Mouse (Mus musculus) embryonic facial prominence, embryonic 15.5 days (tissue): ENCODE measurements at regions not wholly inside any gene's neighbourhood (a gene's known extent, or its start where the extent isn't known, plus 50 kb on each side); places are given as distances from the start of the nearest gene placed in this dataset.
A peak's percentile ranks its signal among the peaks of the same experiment; 100 is the strongest.
"Not testable (repeated sequence)": the region's sequence is repeated elsewhere in the genome, so short reads cannot be mapped to it uniquely, and the experiment has no call there.

Experiments used
- ATAC-seq: fragments of 200-750 bp; cut with Nextera tagmentation; 2 replicates; pipeline ENCODE4 v1.8.0; 2017; ENCODE audit warnings: low read depth, moderate TSS enrichment; ENCODE audit not compliant: insufficient number of reproducible peaks, low FRiP score, low TSS enrichment
- H3K27ac ChIP-seq: fragments of 300-500 bp; sonication (generic); replicated peaks from 2 replicates; pipeline ENCODE4 v1.5.1; 2015; ENCODE audit warnings: mild to moderate bottlenecking, inconsistent platforms
- H3K27me3 ChIP-seq: fragments of 300-500 bp; sonication (generic); 2 replicates; pipeline ENCODE4 v1.6.1; 2015; ENCODE audit warnings: inconsistent platforms
- H3K36me3 ChIP-seq: fragments of 300-500 bp; sonication (generic); 2 replicates; pipeline ENCODE4 v1.6.1; 2015; ENCODE audit warnings: mild to moderate bottlenecking, inconsistent platforms
- H3K4me1 ChIP-seq: fragments of 300-500 bp; sonication (generic); 2 replicates; pipeline ENCODE4 v1.6.1; 2015; ENCODE audit warnings: inconsistent platforms
- H3K4me2 ChIP-seq: fragments of 300-500 bp; sonication (generic); replicated peaks from 2 replicates; pipeline ENCODE4 v1.6.1; 2015; ENCODE audit warnings: mild to moderate bottlenecking, inconsistent platforms
- H3K4me3 ChIP-seq: fragments of 300-500 bp; sonication (generic); replicated peaks from 2 replicates; pipeline ENCODE4 v1.5.1; 2015; ENCODE audit warnings: mild to moderate bottlenecking, inconsistent platforms
- H3K9ac ChIP-seq: fragments of 300-500 bp; sonication (generic); 2 replicates; pipeline ENCODE4 v1.6.1; 2015; ENCODE audit warnings: inconsistent platforms
- H3K9me3 ChIP-seq: fragments of 300-500 bp; sonication (generic); replicated peaks from 2 replicates; pipeline ENCODE4 v1.6.1; 2016; ENCODE audit warnings: inconsistent platforms
- WGBS: fragments of 180-500 bp; shearing (Covaris S2); methylation state at CpG from one replicate; pipeline ENCODE4 v1.1.7; 2015; 5-methylcytosine and 5-hydroxymethylcytosine counted together

GRCm38 (mm10) chr13:75399846-75400245 is 306.7 kb upstream of the Ell2 start:
- H3K4me2 ChIP-seq, H3K4me1 ChIP-seq, H3K36me3 ChIP-seq, H3K27ac ChIP-seq, H3K27me3 ChIP-seq, ATAC-seq, H3K9me3 ChIP-seq, H3K4me3 ChIP-seq, H3K9ac ChIP-seq: not testable (repeated sequence)
- 84% methylated on average over 3 of the region's 3 CpGs for WGBS

- H3K9me3 ChIP-seq = no peaks in the 10 kb centered on the region
- no peak overlapping the region for H3K9ac ChIP-seq
- H3K27me3 ChIP-seq = no peaks in the 10 kb centered on the region
- H3K4me1 ChIP-seq = no peaks in the 10 kb centered on the region
- 53% methylated on average over 2 of the region's 2 CpGs for WGBS
- H3K36me3 ChIP-seq = no peaks in the 10 kb centered on the region
- no peak overlapping the region for H3K4me2 ChIP-seq
- H3K27ac ChIP-seq = no peak overlapping the region
- no peak for ATAC-seq
- no peak overlapping the region for H3K4me3 ChIP-seq
Observed at GRCm38 (mm10) chr13:75420726-75421125, 285.8 kb upstream of the Ell2 start.

- Histone ChIP-seq H3K9ac (no peak overlapping the region), H3K27ac (no peak overlapping the region), H3K36me3 (no peaks in the 10 kb centered on the region), H3K27me3 (no peaks in the 10 kb centered on the region), H3K4me1 (no peaks in the 10 kb centered on the region), H3K9me3 (no peaks in the 10 kb centered on the region), H3K4me2 (no peak overlapping the region), H3K4me3 (no peak overlapping the region)
- ATAC-seq = no peak
- 57% methylated on average over 3 of the region's 3 CpGs for WGBS
Observed at GRCm38 (mm10) chr13:75426971-75427370, 279.6 kb upstream of the Ell2 start.

GRCm38 (mm10) chr13:75439170-75439569 is 267.4 kb upstream of the Ell2 start:
- H3K27ac ChIP-seq = no peak overlapping the region
- no peak overlapping the region for H3K4me2 ChIP-seq
- no peaks in the 10 kb centered on the region for H3K27me3 ChIP-seq
- H3K9me3 ChIP-seq = no peaks in the 10 kb centered on the region
- 76% methylated on average over 2 of the region's 2 CpGs for WGBS
- no peak for ATAC-seq
- no peak overlapping the region for H3K4me3 ChIP-seq
- H3K9ac ChIP-seq = no peak overlapping the region
- no peaks in the 10 kb centered on the region for H3K4me1 ChIP-seq
- H3K36me3 ChIP-seq = no peaks in the 10 kb centered on the region

DNA sequence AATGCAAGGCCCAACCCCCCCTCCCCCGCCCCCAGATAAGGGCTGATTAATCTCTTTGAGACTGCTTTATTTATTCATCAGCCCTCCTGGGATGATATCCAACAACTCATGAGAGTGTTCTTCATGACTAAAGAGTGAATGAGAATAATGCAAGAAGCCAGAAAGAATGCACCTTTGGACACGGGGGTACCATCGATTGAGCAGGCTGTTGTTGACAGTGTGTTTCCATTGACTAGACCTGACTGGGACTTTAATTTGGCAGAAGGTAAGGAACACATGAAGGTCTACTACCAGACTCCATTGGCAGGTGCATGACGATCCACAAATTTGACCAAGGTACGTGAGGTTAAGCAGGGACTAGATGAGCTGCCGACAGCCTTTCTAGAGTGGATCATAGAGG is 266.5 kb upstream of the Ell2 start:
- no peak for ATAC-seq
- WGBS = 92% methylated on average over 6 of the region's 6 CpGs

GRCm38 (mm10) chr13:75460335-75460878 is 246.2 kb upstream of the Ell2 start:
- H3K27me3 ChIP-seq = no peaks in the 10 kb centered on the region
- no peaks in the 10 kb centered on the region for H3K36me3 ChIP-seq
- no peak overlapping the region for H3K9ac ChIP-seq
- H3K27ac ChIP-seq = peak overlapping the region; percentile 65
- H3K9me3 ChIP-seq = no peaks in the 10 kb centered on the region
- WGBS = 40% methylated on average over 1 of the region's 1 CpGs
- ATAC-seq = peak; percentile 83
- H3K4me3 ChIP-seq = no peak overlapping the region
- no peaks in the 10 kb centered on the region for H3K4me1 ChIP-seq
- no peak overlapping the region for H3K4me2 ChIP-seq

More for the DNA sequence above, 266.5 kb upstream of the Ell2 start:
- Histone ChIP-seq H3K4me3 (no peak overlapping the region), H3K27me3 (no peaks in the 10 kb centered on the region), H3K27ac (no peak overlapping the region), H3K4me1 (no peaks in the 10 kb centered on the region), H3K4me2 (no peak overlapping the region), H3K9me3 (no peaks in the 10 kb centered on the region), H3K9ac (no peak overlapping the region), H3K36me3 (no peaks in the 10 kb centered on the region)

DNA sequence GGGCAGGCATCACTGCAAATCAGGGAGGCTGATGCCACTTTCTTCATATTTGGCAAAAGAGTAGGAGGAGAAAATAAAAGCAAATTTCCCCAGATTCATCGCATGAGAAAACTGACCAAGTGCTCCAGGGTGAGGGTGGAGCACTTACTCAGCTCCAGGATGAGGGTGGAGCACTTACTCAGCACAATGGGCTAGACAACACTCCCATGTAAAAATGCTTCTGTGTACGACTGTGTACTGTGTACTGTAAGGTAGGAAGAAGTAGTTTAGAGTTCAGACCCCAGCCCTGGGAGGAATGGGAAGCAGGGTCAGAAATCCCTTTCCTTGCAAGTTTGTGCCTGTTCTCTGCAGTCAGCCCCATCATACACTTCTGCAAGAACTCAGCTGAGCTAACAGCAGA is 245.3 kb upstream of the Ell2 start:
- H3K27me3 ChIP-seq = no peaks in the 10 kb centered on the region
- H3K4me1 ChIP-seq = no peaks in the 10 kb centered on the region
- H3K9ac ChIP-seq = no peak overlapping the region
- no peak overlapping the region for H3K4me3 ChIP-seq
- peak overlapping the region; percentile 8 for H3K27ac ChIP-seq
- 42% methylated on average over 2 of the region's 2 CpGs for WGBS
- H3K4me2 ChIP-seq = no peak overlapping the region
- H3K9me3 ChIP-seq = no peaks in the 10 kb centered on the region
- no peak for ATAC-seq
- no peaks in the 10 kb centered on the region for H3K36me3 ChIP-seq

DNA sequence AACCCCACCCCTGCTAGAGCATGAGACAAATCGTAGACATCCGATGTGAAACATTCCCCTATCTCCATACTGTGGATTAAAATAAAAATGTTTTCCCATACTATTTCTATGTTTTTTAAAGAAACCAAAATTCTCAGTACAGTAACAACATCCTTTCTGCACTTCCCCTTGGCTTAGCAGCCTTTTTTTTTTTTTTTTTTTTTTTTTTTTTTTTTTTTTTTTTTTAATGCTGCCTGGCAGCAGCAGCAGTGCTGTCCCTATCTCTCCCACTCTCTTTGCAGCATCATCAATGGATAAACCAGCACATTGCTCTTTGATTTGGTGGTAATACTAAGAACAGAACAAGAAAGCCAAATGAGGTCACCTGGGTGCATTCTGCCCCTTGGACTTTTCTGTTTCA is 239.3 kb upstream of the Ell2 start:
- no peaks in the 10 kb centered on the region for H3K9me3 ChIP-seq
- no peak for ATAC-seq
- H3K4me3 ChIP-seq = no peak overlapping the region
- 94% methylated on average over 2 of the region's 2 CpGs for WGBS
- no peaks in the 10 kb centered on the region for H3K36me3 ChIP-seq
- H3K27ac ChIP-seq = no peak overlapping the region
- no peak overlapping the region for H3K4me2 ChIP-seq
- no peak overlapping the region for H3K9ac ChIP-seq
- no peaks in the 10 kb centered on the region for H3K27me3 ChIP-seq
- no peaks in the 10 kb centered on the region for H3K4me1 ChIP-seq

- 71% methylated on average over 1 of the region's 1 CpGs for WGBS
- no peaks in the 10 kb centered on the region for H3K4me1 ChIP-seq
- no peak overlapping the region for H3K9ac ChIP-seq
- no peak overlapping the region for H3K27ac ChIP-seq
- H3K4me2 ChIP-seq = no peak overlapping the region
- H3K27me3 ChIP-seq = no peaks in the 10 kb centered on the region
- no peaks in the 10 kb centered on the region for H3K36me3 ChIP-seq
- H3K4me3 ChIP-seq = no peak overlapping the region
- no peak for ATAC-seq
- no peaks in the 10 kb centered on the region for H3K9me3 ChIP-seq
Observed at GRCm38 (mm10) chr13:75475828-75476597, 230.5 kb upstream of the Ell2 start.

GRCm38 (mm10) chr13:75483157-75483915 is 223.2 kb upstream of the Ell2 start:
- H3K9me3 ChIP-seq, H3K27me3 ChIP-seq, H3K4me1 ChIP-seq, H3K27ac ChIP-seq, H3K4me3 ChIP-seq, H3K36me3 ChIP-seq, H3K4me2 ChIP-seq, ATAC-seq, H3K9ac ChIP-seq: not testable (repeated sequence)
- WGBS = 79% methylated on average over 7 of the region's 7 CpGs

DNA sequence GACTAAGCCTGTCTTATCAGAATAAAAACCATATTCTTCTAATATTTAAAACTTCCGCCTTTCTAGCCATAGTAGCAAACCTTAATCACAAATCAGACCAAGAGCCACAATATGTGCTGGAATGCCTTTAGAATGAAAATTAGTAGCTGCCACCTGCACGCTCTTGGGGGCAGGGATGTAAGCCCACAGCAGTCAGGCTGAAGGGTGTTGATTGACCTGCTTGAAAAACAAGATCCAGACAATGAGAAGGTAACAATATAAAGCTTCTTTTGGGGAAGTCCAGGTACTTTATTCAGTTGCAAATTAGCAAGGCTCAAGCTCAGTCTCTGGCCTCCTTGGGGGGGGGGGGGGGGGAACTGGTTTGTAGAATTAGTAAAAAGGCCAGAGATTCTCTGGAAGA is 222.3 kb upstream of the Ell2 start:
- not testable (repeated sequence) for H3K4me3 ChIP-seq, H3K9ac ChIP-seq, H3K4me2 ChIP-seq, H3K36me3 ChIP-seq, ATAC-seq, H3K4me1 ChIP-seq, H3K27me3 ChIP-seq, H3K9me3 ChIP-seq, H3K27ac ChIP-seq
- WGBS = 69% methylated on average over 2 of the region's 2 CpGs
